Mouse (Mus musculus) kidney, adult 2 months (tissue): ENCODE results near the gene Dohh. TPM values are rescaled to one million over a fixed set of nuclear protein-coding genes. Genes with fewer than 3 reads are reported as not detected.

ENCODE experiments used
- DNase-seq: peaks from one replicate; pipeline ENCODE4 v3.0.0; 2021
- H3K27ac ChIP-seq: fragments of 200-500 bp; 2 replicates; pipeline ENCODE4 v1.5.1; 2012; ENCODE audit warnings: low read depth, low read length, control low read depth, inconsistent platforms; ENCODE audit not compliant: insufficient read depth
- H3K27me3 ChIP-seq: fragments of 200-500 bp; replicated peaks from 2 replicates; pipeline ENCODE4 v1.6.1; 2012; ENCODE audit warnings: mild to moderate bottlenecking, moderate library complexity, low read length, inconsistent platforms; ENCODE audit not compliant: control insufficient read depth, insufficient read depth
- H3K36me3 ChIP-seq: fragments of 200-500 bp; 2 replicates; pipeline ENCODE4 v1.6.1; 2012; ENCODE audit warnings: mild to moderate bottlenecking, moderate library complexity, low read length, inconsistent platforms; ENCODE audit not compliant: control insufficient read depth, insufficient read depth
- H3K4me1 ChIP-seq: fragments of 200-500 bp; 2 replicates; pipeline ENCODE4 v1.6.1; 2011; ENCODE audit warnings: low read length; ENCODE audit not compliant: control insufficient read depth, insufficient read depth
- H3K4me3 ChIP-seq: fragments of 200-500 bp; 2 replicates; pipeline ENCODE4 v1.5.1; 2011; ENCODE audit warnings: mild to moderate bottlenecking, low read depth, low read length, control low read depth; ENCODE audit not compliant: insufficient read depth
- CTCF ChIP-seq: fragments of 200-500 bp; conservative IDR thresholded peaks from 2 replicates; pipeline ENCODE4 v1.5.1; 2011; ENCODE audit warnings: low read depth, mild to moderate bottlenecking, control low read depth, low read length, moderate library complexity, mixed read lengths; ENCODE audit not compliant: insufficient read depth, insufficient read length
- POLR2A ChIP-seq: fragments of 200-500 bp; IDR thresholded peaks from one replicate; pipeline ENCODE4 v1.6.1; 2011; ENCODE audit warnings: low read depth, low read length, control low read depth
- WGBS: fragments of 180-500 bp; shearing (Covaris S2); methylation state at CpG from one replicate; pipeline ENCODE4 v1.1.7; 2018; 5-methylcytosine and 5-hydroxymethylcytosine counted together
- polyA plus RNA-seq: library from polyadenylated mRNA; depleted of rRNA; stranded (reverse); fragments of >200 nt; gene quantifications from 2 replicates; pipeline ENCODE4 v1.2.3, GENCODE M21; 2012

Dohh gene
- polyA plus RNA-seq, 1 experiment: 60.6 TPM

- no peak within 1 kb of the TSS for H3K27ac ChIP-seq
- H3K4me3 ChIP-seq: no peak within 1 kb of the TSS
- TF ChIP-seq CTCF (no peak), POLR2A (no peak)
- H3K27me3 ChIP-seq: no peaks in the 10 kb centered on the region
- H3K4me1 ChIP-seq: no peaks in the 10 kb centered on the region
- 43% methylated on average over 12 of the region's 12 CpGs for WGBS
- H3K36me3 ChIP-seq: no peaks in the 10 kb centered on the region
- DNase-seq: no peak
Observed at GRCm38 (mm10) chr10:81365672-81366476, 18.4 kb upstream of the Dohh start, which contains the start of gene 4930404N11Rik. TSS of gene 4930404N11Rik (minus strand) at chr10:81365816.

- TF ChIP-seq CTCF (no peak), POLR2A (peak; percentile 4)
- no peak overlapping the region for H3K27ac ChIP-seq
Observed at GRCm38 (mm10) chr10:81366477-81367206, 17.6 kb upstream of the Dohh start.

GRCm38 (mm10) chr10:81367207-81367495, 17.1 kb upstream of the Dohh start:
- Histone ChIP-seq H3K27ac (no peak overlapping the region), H3K36me3 (no peaks in the 10 kb centered on the region), H3K4me3 (no peak overlapping the region), H3K4me1 (no peaks in the 10 kb centered on the region), H3K27me3 (no peaks in the 10 kb centered on the region)
- TF ChIP-seq POLR2A (no peak), CTCF (no peak)
- DNase-seq: no peak
- 93% methylated on average over 6 of the region's 6 CpGs for WGBS

More at GRCm38 (mm10) chr10:81366477-81367206, 17.6 kb upstream of the Dohh start:
- Histone ChIP-seq H3K4me3 (no peak overlapping the region), H3K27me3 (no peaks in the 10 kb centered on the region), H3K4me1 (no peaks in the 10 kb centered on the region), H3K36me3 (no peaks in the 10 kb centered on the region)
- WGBS: 69% methylated on average over 6 of the region's 6 CpGs
- no peak for DNase-seq

- Histone ChIP-seq H3K27me3 (no peaks in the 10 kb centered on the region), H3K36me3 (no peaks in the 10 kb centered on the region), H3K4me3 (no peak overlapping the region), H3K4me1 (peaks cover 16% of the 10 kb centered on the region; the same call in 1 of the 2 replicates), H3K27ac (no peak overlapping the region)
- WGBS: 96% methylated on average over 10 of the region's 10 CpGs
- TF ChIP-seq POLR2A (no peak), CTCF (no peak)
- no peak for DNase-seq
Observed at GRCm38 (mm10) chr10:81375322-81375721, 8.9 kb upstream of the Dohh start.

- no peaks in the 10 kb centered on the region for H3K36me3 ChIP-seq
- H3K27ac ChIP-seq: no peak overlapping the region
- no peaks in the 10 kb centered on the region for H3K27me3 ChIP-seq
- no peak overlapping the region for H3K4me3 ChIP-seq
- WGBS: 37% methylated on average over 6 of the region's 6 CpGs
- TF ChIP-seq POLR2A: no peak
- no peak for TF ChIP-seq CTCF
- no peak for DNase-seq
- H3K4me1 ChIP-seq: peaks cover 16% of the 10 kb centered on the region; the same call in 1 of the 2 replicates
Observed at GRCm38 (mm10) chr10:81376561-81377361, 7.5 kb upstream of the Dohh start.

GRCm38 (mm10) chr10:81377362-81377664, 6.9 kb upstream of the Dohh start:
- no peak for DNase-seq
- Histone ChIP-seq H3K27ac (no peak overlapping the region), H3K4me1 (peaks cover 16% of the 10 kb centered on the region; the same call in 1 of the 2 replicates), H3K4me3 (peak overlapping the region; percentile 79), H3K36me3 (no peaks in the 10 kb centered on the region), H3K27me3 (no peaks in the 10 kb centered on the region)
- 37% methylated on average over 2 of the region's 2 CpGs for WGBS
- TF ChIP-seq CTCF: no peak
- TF ChIP-seq POLR2A: no peak
